Mouse (Mus musculus): ENCODE measurements around the gene Ptgds. TPM values are rescaled to one million over a fixed set of nuclear protein-coding genes. Genes with fewer than 3 reads are reported as not detected.

Ptgds gene
- polyA plus RNA-seq, 1 experiment from 2014 or later = 1.1 TPM

Small RNAs within 50 kb of the gene (microRNA-seq; reads per million reads assigned to microRNA genes)
- gene Mir3087 = not detected

Other genes starting within 250 kb of the Ptgds start
- gene Tubb4b, start 245.3 kb downstream of the Ptgds start, polyA plus RNA-seq (2016; fragmentation: Nextera tagmentation; extraction: Ambion mirVana) = 424 and 437 TPM in 2 replicates
- gene Slc34a3, start 235.7 kb downstream of the Ptgds start, polyA plus RNA-seq (2016; fragmentation: Nextera tagmentation; extraction: Ambion mirVana) = not detected in 2 replicates
- gene Rnf224, start 233.3 kb downstream of the Ptgds start, polyA plus RNA-seq (2016; fragmentation: Nextera tagmentation; extraction: Ambion mirVana) = not detected in 2 replicates
- gene Rnf208, start 227.8 kb downstream of the Ptgds start, polyA plus RNA-seq (2016; fragmentation: Nextera tagmentation; extraction: Ambion mirVana) = 46.1 and 47.5 TPM in 2 replicates
- 0.30 TPM in 1 of 2 replicates, not detected in the other for gene Cysrt1, start 227.6 kb downstream of the Ptgds start, polyA plus RNA-seq (2016; fragmentation: Nextera tagmentation; extraction: Ambion mirVana)
- gene AL732309.1, start 223.2 kb downstream of the Ptgds start, polyA plus RNA-seq (2016; fragmentation: Nextera tagmentation; extraction: Ambion mirVana) = 5.2 and 6.4 TPM in 2 replicates
- gene Tmem203, start 214.6 kb downstream of the Ptgds start, polyA plus RNA-seq (2016; fragmentation: Nextera tagmentation; extraction: Ambion mirVana) = 20.3 and 22.4 TPM in 2 replicates
- 14.4 and 15.2 TPM in 2 replicates for gene Tprn, start 207.4 kb downstream of the Ptgds start, polyA plus RNA-seq (2016; fragmentation: Nextera tagmentation; extraction: Ambion mirVana)
- gene Ssna1, start 197.6 kb downstream of the Ptgds start, polyA plus RNA-seq (2016; fragmentation: Nextera tagmentation; extraction: Ambion mirVana) = 201 and 204 TPM in 2 replicates
- 142 and 144 TPM in 2 replicates for gene Anapc2, start 197.6 kb downstream of the Ptgds start, polyA plus RNA-seq (2016; fragmentation: Nextera tagmentation; extraction: Ambion mirVana)
- not detected in 2 replicates for gene Tmem210, start 181.9 kb downstream of the Ptgds start, polyA plus RNA-seq (2016; fragmentation: Nextera tagmentation; extraction: Ambion mirVana)
- gene Lrrc26, start 180.1 kb downstream of the Ptgds start, polyA plus RNA-seq (2016; fragmentation: Nextera tagmentation; extraction: Ambion mirVana) = not detected in 2 replicates
- 8.1 and 11.3 TPM in 2 replicates for gene Grin1, start 150.9 kb downstream of the Ptgds start, polyA plus RNA-seq (2016; fragmentation: Nextera tagmentation; extraction: Ambion mirVana)
- gene Man1b1, start 137.7 kb downstream of the Ptgds start, polyA plus RNA-seq (2016; fragmentation: Nextera tagmentation; extraction: Ambion mirVana) = 70.3 and 71.7 TPM in 2 replicates
- 21.2 and 24.5 TPM in 2 replicates for gene Dpp7, start 113.7 kb downstream of the Ptgds start, polyA plus RNA-seq (2016; fragmentation: Nextera tagmentation; extraction: Ambion mirVana)
- 5.6 and 7.2 TPM in 2 replicates for gene Uap1l1, start 104.4 kb downstream of the Ptgds start, polyA plus RNA-seq (2016; fragmentation: Nextera tagmentation; extraction: Ambion mirVana)
- gene Sapcd2, start 97.7 kb downstream of the Ptgds start, polyA plus RNA-seq (2016; fragmentation: Nextera tagmentation; extraction: Ambion mirVana) = 38.1 and 39.5 TPM in 2 replicates
- 0.75 and 1.5 TPM in 2 replicates for gene Entpd2, start 74.2 kb downstream of the Ptgds start, polyA plus RNA-seq (2016; fragmentation: Nextera tagmentation; extraction: Ambion mirVana)
- gene Npdc1, start 70.7 kb downstream of the Ptgds start, polyA plus RNA-seq (2016; fragmentation: Nextera tagmentation; extraction: Ambion mirVana) = 241 and 266 TPM in 2 replicates
- gene Fut7, start 46.8 kb downstream of the Ptgds start, polyA plus RNA-seq (2016; fragmentation: Nextera tagmentation; extraction: Ambion mirVana) = 0.09 and 0.29 TPM in 2 replicates
- 10.0 and 10.2 TPM in 2 replicates for gene Abca2, start 41.3 kb downstream of the Ptgds start, polyA plus RNA-seq (2016; fragmentation: Nextera tagmentation; extraction: Ambion mirVana)
- 1.7 and 2.3 TPM in 2 replicates for gene Clic3, start 13.2 kb downstream of the Ptgds start, polyA plus RNA-seq (2016; fragmentation: Nextera tagmentation; extraction: Ambion mirVana)
- gene Paxx, start 9.0 kb downstream of the Ptgds start, polyA plus RNA-seq (2016; fragmentation: Nextera tagmentation; extraction: Ambion mirVana) = 49.5 and 52.5 TPM in 2 replicates
- gene Lcn12, start 23.9 kb upstream of the Ptgds start, polyA plus RNA-seq (2016; fragmentation: Nextera tagmentation; extraction: Ambion mirVana) = not detected in 2 replicates
- gene Fbxw5, start 30.7 kb upstream of the Ptgds start, polyA plus RNA-seq (2016; fragmentation: Nextera tagmentation; extraction: Ambion mirVana) = 107 and 118 TPM in 2 replicates
- gene C8g, start 31.7 kb upstream of the Ptgds start, polyA plus RNA-seq (2016; fragmentation: Nextera tagmentation; extraction: Ambion mirVana) = 5.3 and 6.1 TPM in 2 replicates
- 26.9 and 28.0 TPM in 2 replicates for gene Traf2, start 76.9 kb upstream of the Ptgds start, polyA plus RNA-seq (2016; fragmentation: Nextera tagmentation; extraction: Ambion mirVana)
- gene Edf1, start 87.8 kb upstream of the Ptgds start, polyA plus RNA-seq (2016; fragmentation: Nextera tagmentation; extraction: Ambion mirVana) = 386 TPM in 2 replicates
- gene Mamdc4, start 104.8 kb upstream of the Ptgds start, polyA plus RNA-seq (2016; fragmentation: Nextera tagmentation; extraction: Ambion mirVana) = 1.7 and 4.8 TPM in 2 replicates
- 169 and 176 TPM in 2 replicates for gene Phpt1, start 105.2 kb upstream of the Ptgds start, polyA plus RNA-seq (2016; fragmentation: Nextera tagmentation; extraction: Ambion mirVana)
- 2.3 and 3.0 TPM in 2 replicates for gene Ajm1, start 111.7 kb upstream of the Ptgds start, polyA plus RNA-seq (2016; fragmentation: Nextera tagmentation; extraction: Ambion mirVana)
- gene Rabl6, start 138.5 kb upstream of the Ptgds start, polyA plus RNA-seq (2016; fragmentation: Nextera tagmentation; extraction: Ambion mirVana) = 78.3 and 82.5 TPM in 2 replicates
- 0.26 and 0.30 TPM in 2 replicates for gene Ccdc183, start 147.6 kb upstream of the Ptgds start, polyA plus RNA-seq (2016; fragmentation: Nextera tagmentation; extraction: Ambion mirVana)
- gene Tmem141, start 152.0 kb upstream of the Ptgds start, polyA plus RNA-seq (2016; fragmentation: Nextera tagmentation; extraction: Ambion mirVana) = 22.7 and 24.9 TPM in 2 replicates
- 1.2 and 1.3 TPM in 2 replicates for gene Fcna, start 158.0 kb upstream of the Ptgds start, polyA plus RNA-seq (2016; fragmentation: Nextera tagmentation; extraction: Ambion mirVana)
- gene Lcn8, start 183.1 kb upstream of the Ptgds start, polyA plus RNA-seq (2016; fragmentation: Nextera tagmentation; extraction: Ambion mirVana) = not detected in 2 replicates
- gene Lcn5, start 187.9 kb upstream of the Ptgds start, polyA plus RNA-seq (2016; fragmentation: Nextera tagmentation; extraction: Ambion mirVana) = not detected in 2 replicates
- gene Lcn6, start 206.7 kb upstream of the Ptgds start, polyA plus RNA-seq (2016; fragmentation: Nextera tagmentation; extraction: Ambion mirVana) = not detected in 2 replicates
- gene Lcn10, start 212.7 kb upstream of the Ptgds start, polyA plus RNA-seq (2016; fragmentation: Nextera tagmentation; extraction: Ambion mirVana) = not detected in 2 replicates
- gene Obp2a, start 230.0 kb upstream of the Ptgds start, polyA plus RNA-seq (2016; fragmentation: Nextera tagmentation; extraction: Ambion mirVana) = not detected in 2 replicates
- gene Bmyc, start 236.7 kb upstream of the Ptgds start, polyA plus RNA-seq (2016; fragmentation: Nextera tagmentation; extraction: Ambion mirVana) = 94.1 and 95.1 TPM in 2 replicates

All from neural tube, embryonic 12.5 days (tissue).